20 mouse cellular contexts compared by ENCODE assay signal in the genomic region with DNA sequence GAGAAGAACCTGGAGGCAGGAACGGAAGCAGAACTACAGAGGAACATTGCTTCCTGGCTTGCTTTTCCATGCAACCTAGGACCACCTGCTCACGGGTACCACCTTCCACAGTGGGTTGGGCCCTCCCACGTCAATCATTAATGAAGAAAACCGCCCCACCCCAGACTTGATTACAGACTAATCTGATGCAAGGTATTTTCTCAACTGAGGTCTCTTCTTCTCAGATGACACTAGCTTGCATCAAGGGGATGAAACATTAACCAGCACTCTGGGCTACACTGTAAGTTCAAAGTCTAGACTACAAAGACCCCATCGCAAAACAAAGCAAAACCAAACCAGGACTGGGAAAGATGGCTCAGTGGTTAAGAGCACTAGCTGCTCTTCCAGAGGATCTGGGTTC. TPM values are rescaled to one million over a fixed set of nuclear protein-coding genes. Genes with fewer than 3 reads are reported as not detected.
DNase-seq lines count a peak whose midpoint lies in the region; ATAC-seq and TF ChIP-seq lines count a peak whose summit lies in the region.
"Had no signal": no experiment of that assay in that cellular context is flagged by ENCODE, and none has a peak within 500 bp of the region (broad histone marks: within the 10 kb centered on the region; RNA-seq: fewer than 3 reads in every experiment).

No protein-coding gene starts in this region.

- peak; percentile 62 for DNase-seq in liver, adult 2 months (ENCODE audit: extremely low read depth, low read depth, low spot score)
- DNase-seq in yolk sac, embryonic 10.5 days (ENCODE audit: low spot score): peak; percentile 86
- DNase-seq in spleen, postnatal 14 days (ENCODE audit: low spot score in 2 of 2): no peak
- DNase-seq: B cell, adult 2 months; cerebellum, postnatal 10 days; gastrocnemius, postnatal 14 days; layer of hippocampus, adult 9-11 months; thymus, postnatal 25 days had no signal

- no peak for TF ChIP-seq POLR2A in liver, adult 2 months (IDR thresholded peaks at IDR 0.05; ENCODE audit: extremely low read depth, insufficient read depth, low read length)

- no peak overlapping the region for H3K9ac ChIP-seq in intestine, postnatal 0 days (ENCODE audit: low read depth, low read length)
- no peak overlapping the region for H3K9ac ChIP-seq in kidney, embryonic 16.5 days (replicated peaks; ENCODE audit: low read length)
- H3K9ac ChIP-seq in liver, adult 2 months (ENCODE audit: low read depth, low read length): no peak overlapping the region
- no peak overlapping the region for H3K9ac ChIP-seq in midbrain, embryonic 15.5 days
- H3K9ac ChIP-seq: embryonic facial prominence, embryonic 15.5 days; limb, embryonic 15.5 days; neural tube, embryonic 13.5 days had no signal

- H3K4me2 ChIP-seq in intestine, postnatal 0 days (replicated peaks; ENCODE audit: low read depth): 0 out of 2 replicates have a peak overlapping the region, but pooled peaks have one; percentile 9
- H3K4me2 ChIP-seq in kidney, embryonic 16.5 days (replicated peaks; ENCODE audit: low read depth, low read length): no peak overlapping the region
- no peak overlapping the region for H3K4me2 ChIP-seq in midbrain, embryonic 15.5 days
- H3K4me2 ChIP-seq: embryonic facial prominence, embryonic 15.5 days; limb, embryonic 15.5 days; neural tube, embryonic 13.5 days had no signal

- no peaks in the 10 kb centered on the region for H3K36me3 ChIP-seq in intestine, postnatal 0 days (ENCODE audit: control insufficient read depth, insufficient read depth)
- H3K36me3 ChIP-seq in kidney, embryonic 16.5 days (ENCODE audit: insufficient read depth, low read length): no peaks in the 10 kb centered on the region
- no peaks in the 10 kb centered on the region for H3K36me3 ChIP-seq in liver, adult 2 months (ENCODE audit: control insufficient read depth, insufficient read depth, low read length)
- H3K36me3 ChIP-seq in midbrain, embryonic 15.5 days (replicated peaks): no peaks in the 10 kb centered on the region
- H3K36me3 ChIP-seq: embryonic facial prominence, embryonic 15.5 days; forebrain, embryonic 10.5 days; hindbrain, embryonic 10.5 days; limb, embryonic 15.5 days; midbrain, embryonic 10.5 days; neural tube, embryonic 13.5 days had no signal

- H3K79me2 ChIP-seq in liver, adult 2 months (ENCODE audit: control insufficient read depth, insufficient read depth, low read length): no peaks in the 10 kb centered on the region

- H3K4me1 ChIP-seq in intestine, postnatal 0 days (replicated peaks; ENCODE audit: control insufficient read depth, insufficient read depth, low read length): 0 out of 2 replicates have a peak, but pooled peaks cover 4% of the 10 kb centered on the region
- H3K4me1 ChIP-seq in kidney, embryonic 16.5 days (ENCODE audit: insufficient read depth, low read length): peaks cover 25% of the 10 kb centered on the region
- peaks cover 9% of the 10 kb centered on the region for H3K4me1 ChIP-seq in liver, adult 2 months (ENCODE audit: control insufficient read depth, insufficient read depth, low read length)
- H3K4me1 ChIP-seq in midbrain, embryonic 15.5 days: peaks cover 17% of the 10 kb centered on the region

- no peaks in the 10 kb centered on the region for H3K27me3 ChIP-seq in intestine, postnatal 0 days (replicated peaks; ENCODE audit: control insufficient read depth, insufficient read depth, low read length)
- no peaks in the 10 kb centered on the region for H3K27me3 ChIP-seq in kidney, embryonic 16.5 days (ENCODE audit: insufficient read depth, low read length)
- no peaks in the 10 kb centered on the region for H3K27me3 ChIP-seq in liver, adult 2 months (ENCODE audit: control insufficient read depth, insufficient read depth, low read length)
- no peaks in the 10 kb centered on the region for H3K27me3 ChIP-seq in midbrain, embryonic 15.5 days (replicated peaks)
- H3K27me3 ChIP-seq: embryonic facial prominence, embryonic 15.5 days; limb, embryonic 15.5 days; neural tube, embryonic 13.5 days had no signal

- peak; percentile 39; the same call in 1 of the 2 replicates for ATAC-seq in intestine, postnatal 0 days
- ATAC-seq in kidney, embryonic 16.5 days (ENCODE audit: low FRiP score, low TSS enrichment): peak; percentile 80
- no peak for ATAC-seq in megakaryocyte-erythroid progenitor cell, adult 5-6 weeks (replicated peaks; ENCODE audit: low FRiP score, low TSS enrichment, poor library complexity, severe bottlenecking)
- ATAC-seq in midbrain, embryonic 15.5 days (replicated peaks): no peak

- no peak overlapping the region for H3K4me3 ChIP-seq in intestine, postnatal 0 days (ENCODE audit: low read depth, low read length)
- H3K4me3 ChIP-seq in kidney, embryonic 16.5 days (ENCODE audit: low read length): no peak overlapping the region
- H3K4me3 ChIP-seq in liver, adult 2 months (ENCODE audit: insufficient read depth, low read depth, low read length): no peak overlapping the region
- H3K4me3 ChIP-seq in midbrain, embryonic 15.5 days: no peak overlapping the region
- H3K4me3 ChIP-seq: embryonic facial prominence, embryonic 15.5 days; forebrain, embryonic 10.5 days; hindbrain, embryonic 10.5 days; limb, embryonic 15.5 days; midbrain, embryonic 10.5 days; neural tube, embryonic 13.5 days had no signal

- 40% methylated on average over 5 of the region's 5 CpGs for WGBS in intestine, postnatal 0 days
- WGBS in kidney, embryonic 16.5 days: 61% methylated on average over 5 of the region's 5 CpGs
- WGBS in liver, adult 2 months: 29% methylated on average over 5 of the region's 5 CpGs
- 89% methylated on average over 5 of the region's 5 CpGs for WGBS in midbrain, embryonic 15.5 days

- no peak overlapping the region for H3K27ac ChIP-seq in intestine, postnatal 0 days (ENCODE audit: low read depth, low read length)
- peak overlapping the region; percentile 37; the same call in 1 of the 2 replicates for H3K27ac ChIP-seq in kidney, embryonic 16.5 days (ENCODE audit: low read length)
- H3K27ac ChIP-seq in liver, adult 2 months (replicated peaks; ENCODE audit: insufficient read depth, low read depth, low read length): peak overlapping the region; percentile 54
- H3K27ac ChIP-seq in midbrain, embryonic 15.5 days: no peak overlapping the region
- H3K27ac ChIP-seq: embryonic facial prominence, embryonic 15.5 days; forebrain, embryonic 10.5 days; hindbrain, embryonic 10.5 days; limb, embryonic 15.5 days; midbrain, embryonic 10.5 days; neural tube, embryonic 13.5 days had no signal

- TF ChIP-seq CTCF in intestine, postnatal 0 days (IDR thresholded peaks at IDR 0.05; ENCODE audit: low read depth): no peak
- TF ChIP-seq CTCF in liver, adult 2 months (IDR thresholded peaks at IDR 0.05; ENCODE audit: low read depth, low read length): no peak

- H3K9me3 ChIP-seq in intestine, postnatal 0 days (ENCODE audit: control insufficient read depth): no peaks in the 10 kb centered on the region
- no peaks in the 10 kb centered on the region for H3K9me3 ChIP-seq in kidney, embryonic 16.5 days (ENCODE audit: low read length)
- no peaks in the 10 kb centered on the region for H3K9me3 ChIP-seq in midbrain, embryonic 15.5 days
- H3K9me3 ChIP-seq: embryonic facial prominence, embryonic 15.5 days; forebrain, embryonic 10.5 days; hindbrain, embryonic 10.5 days; limb, embryonic 15.5 days; midbrain, embryonic 10.5 days; neural tube, embryonic 13.5 days had no signal

RNA-seq across cellular contexts. Expression of gene Fabp6, which starts 20.4 kb away (rescaled TPM):
- polyA plus RNA-seq in intestine, postnatal 0 days (2015; fragmentation: Nextera tagmentation; extraction: Ambion mirVana): 88.4 and 127 TPM in 2 replicates
- polyA plus RNA-seq in kidney, embryonic 16.5 days (2015; fragmentation: Nextera tagmentation; extraction: Ambion mirVana): 0.42 TPM in 1 of 2 replicates, not detected in the other
- total RNA-seq in liver, adult 2 months (2014; rRNA removed): not detected in 2 replicates
- not detected in 2 replicates for polyA plus RNA-seq in liver, adult 2 months (2012; rRNA removed)
- not detected in 2 replicates for total RNA-seq in megakaryocyte-erythroid progenitor cell, adult 5-6 weeks (2014; fragmentation: Nextera tagmentation)
- not detected in 2 replicates for total RNA-seq in megakaryocyte-erythroid progenitor cell, adult 5-6 weeks (2017)
- not detected in 2 replicates for polyA plus RNA-seq in midbrain, embryonic 15.5 days (2015; fragmentation: Nextera tagmentation; extraction: Ambion mirVana)
- total RNA-seq: gastrocnemius, postnatal 14 days; heart, adult 8-10 months; left cerebral cortex, postnatal 10 days had no signal
- polyA plus RNA-seq: forebrain, embryonic 10.5 days; hindbrain, embryonic 10.5 days; midbrain, embryonic 10.5 days; neural tube, embryonic 13.5 days had no signal

RNA-seq across cellular contexts. Expression of gene 4933415A04Rik, which starts 34.9 kb away (rescaled TPM):
- polyA plus RNA-seq in intestine, postnatal 0 days (2015; fragmentation: Nextera tagmentation; extraction: Ambion mirVana): 5.3 and 7.9 TPM in 2 replicates
- 6.8 and 7.4 TPM in 2 replicates for polyA plus RNA-seq in kidney, embryonic 16.5 days (2015; fragmentation: Nextera tagmentation; extraction: Ambion mirVana)
- not detected in 2 replicates for total RNA-seq in liver, adult 2 months (2014; rRNA removed)
- polyA plus RNA-seq in liver, adult 2 months (2012; rRNA removed): not detected in 2 replicates
- total RNA-seq in megakaryocyte-erythroid progenitor cell, adult 5-6 weeks (2014; fragmentation: Nextera tagmentation): not detected in 2 replicates
- not detected in 2 replicates for total RNA-seq in megakaryocyte-erythroid progenitor cell, adult 5-6 weeks (2017)
- polyA plus RNA-seq in midbrain, embryonic 15.5 days (2015; fragmentation: Nextera tagmentation; extraction: Ambion mirVana): 4.1 and 4.2 TPM in 2 replicates

Comparison
In these comparisons a context has a peak if more than half of its experiments do, and no peak if none do; other contexts are left out.
1. ATAC-seq: peak in intestine, postnatal 0 days (single experiment) and kidney, embryonic 16.5 days (single experiment); none in megakaryocyte-erythroid progenitor cell, adult 5-6 weeks (single experiment) and midbrain, embryonic 15.5 days (single experiment).
2. H3K27ac ChIP-seq: peak in kidney, embryonic 16.5 days (single experiment) and liver, adult 2 months (single experiment); none in intestine, postnatal 0 days (single experiment) and midbrain, embryonic 15.5 days (single experiment).
3. DNase-seq: peak in liver, adult 2 months (single experiment) and yolk sac, embryonic 10.5 days (single experiment); none in spleen, postnatal 14 days (0 of 2).
4. RNA of gene Fabp6, which starts 20.4 kb away (polyA plus RNA-seq): 88.4 to 127 TPM in intestine, postnatal 0 days; 0.42 TPM in kidney, embryonic 16.5 days, not detected in liver, adult 2 months and not detected in midbrain, embryonic 15.5 days; every median in the first group is over 10 times any median in the second.